Mouse (Mus musculus): ENCODE measurements around the gene Trim71.

- no peak for TF ChIP-seq POLR2A (IDR thresholded peaks at IDR 0.05; ENCODE audit: insufficient read length, low read depth)
- no peak for TF ChIP-seq REST (IDR thresholded peaks at IDR 0.05; ENCODE audit: insufficient read depth, insufficient read length)
Measured at GRCm38 (mm10) chr9:114484771-114485170, 79.4 kb downstream of the Trim71 start.
